Mouse (Mus musculus): ENCODE data around the gene Mdm4. TPM values are rescaled to one million over a fixed set of nuclear protein-coding genes. Genes with fewer than 3 reads are reported as not detected.

Mdm4 gene
- polyA plus RNA-seq, 1 experiment from 2014 or later: 33.3 TPM

- no peak overlapping the region for H3K27ac ChIP-seq
- H3K9me3 ChIP-seq: no peaks in the 10 kb centered on the region
- H3K9ac ChIP-seq: no peak overlapping the region
- H3K27me3 ChIP-seq (replicated peaks): no peaks in the 10 kb centered on the region
- no peak overlapping the region for H3K4me2 ChIP-seq
- H3K36me3 ChIP-seq: no peaks in the 10 kb centered on the region
- no peak for ATAC-seq (ENCODE audit: insufficient read depth, low FRiP score, low read depth)
- WGBS: 27% methylated on average over 6 of the region's 6 CpGs
- H3K4me3 ChIP-seq (replicated peaks): no peak overlapping the region
- no peaks in the 10 kb centered on the region for H3K4me1 ChIP-seq
Observed at GRCm38 (mm10) chr1:132968659-132969058, 61.7 kb downstream of the Mdm4 start.

DNA sequence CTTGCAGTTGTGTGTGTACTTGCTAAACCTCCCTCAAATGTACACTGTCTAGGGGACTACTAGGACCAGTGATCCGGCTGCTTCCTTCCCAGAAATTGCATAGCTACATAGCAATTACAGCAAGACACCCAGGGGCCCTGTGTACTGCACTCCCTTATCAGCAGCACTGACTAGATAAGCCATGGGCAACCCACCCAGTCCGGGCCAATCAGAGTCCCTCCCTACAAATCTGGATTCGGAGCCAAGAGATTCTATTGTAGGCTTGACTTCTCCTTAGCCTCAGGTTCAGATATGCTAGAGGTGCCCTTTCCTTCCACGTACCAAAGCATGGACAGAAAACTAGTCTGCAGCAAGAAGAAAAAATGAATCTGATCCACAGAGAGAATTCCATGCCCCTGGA lies 65.7 kb downstream of the Mdm4 start:
- Histone ChIP-seq H3K4me3 (replicated peaks) (no peak overlapping the region), H3K4me2 (no peak overlapping the region), H3K4me1 (no peaks in the 10 kb centered on the region), H3K9ac (no peak overlapping the region), H3K36me3 (no peaks in the 10 kb centered on the region), H3K27me3 (replicated peaks) (no peaks in the 10 kb centered on the region), H3K9me3 (no peaks in the 10 kb centered on the region), H3K27ac (no peak overlapping the region)
- 65% methylated on average over 4 of the region's 4 CpGs for WGBS
- ATAC-seq (ENCODE audit: insufficient read depth, low FRiP score, low read depth): no peak

- no peaks in the 10 kb centered on the region for H3K9me3 ChIP-seq
- no peak for ATAC-seq (ENCODE audit: insufficient read depth, low FRiP score, low read depth)
- no peaks in the 10 kb centered on the region for H3K4me1 ChIP-seq
- H3K36me3 ChIP-seq: no peaks in the 10 kb centered on the region
- no peaks in the 10 kb centered on the region for H3K27me3 ChIP-seq (replicated peaks)
- WGBS: 77% methylated on average over 2 of the region's 2 CpGs
- no peak overlapping the region for H3K27ac ChIP-seq
- H3K4me2 ChIP-seq: no peak overlapping the region
- H3K9ac ChIP-seq: no peak overlapping the region
- no peak overlapping the region for H3K4me3 ChIP-seq (replicated peaks)
Observed at GRCm38 (mm10) chr1:132964106-132964505, 66.3 kb downstream of the Mdm4 start.

GRCm38 (mm10) chr1:132961751-132962150 lies 68.6 kb downstream of the Mdm4 start:
- ATAC-seq (ENCODE audit: insufficient read depth, low FRiP score, low read depth): no peak
- no peaks in the 10 kb centered on the region for H3K27me3 ChIP-seq (replicated peaks)
- no peak overlapping the region for H3K4me2 ChIP-seq
- no peak overlapping the region for H3K27ac ChIP-seq
- no peak overlapping the region for H3K4me3 ChIP-seq (replicated peaks)
- H3K9me3 ChIP-seq: no peaks in the 10 kb centered on the region
- H3K36me3 ChIP-seq: no peaks in the 10 kb centered on the region
- 86% methylated on average over 3 of the region's 3 CpGs for WGBS
- H3K9ac ChIP-seq: no peak overlapping the region
- H3K4me1 ChIP-seq: no peaks in the 10 kb centered on the region

DNA sequence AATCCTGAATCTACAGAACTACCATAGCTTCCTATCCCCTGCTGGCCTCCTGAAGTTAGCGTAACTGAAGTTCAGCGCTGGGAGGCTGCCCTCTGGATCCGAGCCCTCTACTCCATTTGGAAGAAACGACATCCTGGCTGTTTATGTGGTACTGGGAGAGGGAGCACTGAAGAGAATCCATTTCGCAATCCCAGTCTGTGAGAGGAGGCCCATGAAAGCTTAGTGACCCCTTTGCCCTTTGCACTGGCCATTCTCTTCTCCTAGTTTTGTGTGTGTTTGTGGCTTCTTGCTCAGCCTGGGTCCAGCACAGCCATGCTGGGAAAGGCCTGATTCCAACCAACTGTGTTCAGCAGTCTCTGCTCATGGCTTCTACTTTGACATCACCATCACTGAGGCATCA lies 73.6 kb downstream of the Mdm4 start:
- H3K27me3 ChIP-seq (replicated peaks): no peaks in the 10 kb centered on the region
- H3K4me1 ChIP-seq: no peaks in the 10 kb centered on the region
- no peaks in the 10 kb centered on the region for H3K9me3 ChIP-seq
- no peaks in the 10 kb centered on the region for H3K36me3 ChIP-seq
- no peak overlapping the region for H3K4me3 ChIP-seq (replicated peaks)
- no peak overlapping the region for H3K4me2 ChIP-seq
- H3K9ac ChIP-seq: no peak overlapping the region
- WGBS: 80% methylated on average over 5 of the region's 5 CpGs
- ATAC-seq (ENCODE audit: insufficient read depth, low FRiP score, low read depth): no peak; the same call in 1 of the 2 replicates
- H3K27ac ChIP-seq: no peak overlapping the region

- WGBS: 54% methylated on average over 7 of the region's 7 CpGs
- no peak overlapping the region for H3K9ac ChIP-seq
- ATAC-seq (ENCODE audit: insufficient read depth, low FRiP score, low read depth): no peak
- no peaks in the 10 kb centered on the region for H3K4me1 ChIP-seq
- H3K36me3 ChIP-seq: no peaks in the 10 kb centered on the region
- H3K27ac ChIP-seq: no peak overlapping the region
- no peaks in the 10 kb centered on the region for H3K9me3 ChIP-seq
- no peak overlapping the region for H3K4me3 ChIP-seq (replicated peaks)
- no peaks in the 10 kb centered on the region for H3K27me3 ChIP-seq (replicated peaks)
- H3K4me2 ChIP-seq: no peak overlapping the region
Observed at GRCm38 (mm10) chr1:132947811-132948210, 82.5 kb downstream of the Mdm4 start.

- no peak overlapping the region for H3K4me3 ChIP-seq (replicated peaks)
- no peaks in the 10 kb centered on the region for H3K4me1 ChIP-seq
- no peak for ATAC-seq (ENCODE audit: insufficient read depth, low FRiP score, low read depth)
- no peaks in the 10 kb centered on the region for H3K36me3 ChIP-seq
- H3K9me3 ChIP-seq: no peaks in the 10 kb centered on the region
- WGBS: 56% methylated on average over 8 of the region's 8 CpGs
- no peak overlapping the region for H3K9ac ChIP-seq
- H3K27me3 ChIP-seq (replicated peaks): no peaks in the 10 kb centered on the region
- no peak overlapping the region for H3K4me2 ChIP-seq
- no peak overlapping the region for H3K27ac ChIP-seq
Observed at GRCm38 (mm10) chr1:132945826-132946225, 84.5 kb downstream of the Mdm4 start.

- ATAC-seq (ENCODE audit: insufficient read depth, low FRiP score, low read depth): no peak
- no peak overlapping the region for H3K4me3 ChIP-seq (replicated peaks)
Observed at GRCm38 (mm10) chr1:132938975-132939374, 91.4 kb downstream of the Mdm4 start.

DNA sequence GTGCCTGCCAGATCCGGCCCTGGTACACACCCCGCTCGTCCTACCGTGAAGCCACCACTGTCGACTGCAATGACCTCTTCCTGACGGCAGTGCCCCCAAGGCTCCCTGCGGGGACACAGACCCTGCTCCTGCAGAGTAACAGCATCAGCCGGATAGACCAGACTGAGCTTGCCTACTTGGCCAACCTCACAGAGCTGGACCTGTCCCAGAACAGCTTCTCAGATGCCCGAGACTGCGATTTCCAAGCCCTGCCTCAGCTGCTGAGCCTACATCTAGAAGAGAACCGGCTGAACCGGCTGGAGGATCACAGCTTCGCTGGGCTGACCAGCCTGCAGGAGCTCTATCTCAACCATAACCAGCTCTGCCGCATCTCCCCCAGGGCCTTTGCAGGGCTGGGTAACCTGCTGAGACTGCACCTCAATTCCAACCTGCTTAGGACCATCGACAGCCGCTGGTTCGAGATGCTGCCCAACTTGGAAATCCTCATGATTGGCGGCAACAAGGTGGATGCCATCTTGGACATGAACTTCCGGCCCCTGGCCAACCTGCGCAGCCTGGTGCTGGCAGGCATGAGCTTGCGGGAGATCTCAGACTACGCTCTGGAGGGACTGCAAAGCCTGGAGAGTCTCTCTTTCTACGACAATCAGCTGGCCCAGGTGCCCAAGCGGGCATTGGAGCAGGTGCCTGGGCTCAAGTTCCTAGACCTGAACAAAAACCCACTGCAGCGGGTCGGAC lies 92.9 kb downstream of the Mdm4 start:
- Histone ChIP-seq H3K4me3 (replicated peaks) (no peak overlapping the region), H3K36me3 (no peaks in the 10 kb centered on the region), H3K9ac (no peak overlapping the region), H3K4me1 (no peaks in the 10 kb centered on the region), H3K27ac (no peak overlapping the region), H3K27me3 (replicated peaks) (0 out of 2 replicates have a peak, but pooled peaks cover 3% of the 10 kb centered on the region), H3K9me3 (no peaks in the 10 kb centered on the region), H3K4me2 (no peak overlapping the region)
- ATAC-seq (ENCODE audit: insufficient read depth, low FRiP score, low read depth): no peak
- 83% methylated on average over 26 of the region's 26 CpGs for WGBS

More at GRCm38 (mm10) chr1:132938975-132939374, 91.4 kb downstream of the Mdm4 start:
- Histone ChIP-seq H3K27me3 (replicated peaks) (0 out of 2 replicates have a peak, but pooled peaks cover 3% of the 10 kb centered on the region), H3K4me2 (no peak overlapping the region), H3K36me3 (no peaks in the 10 kb centered on the region), H3K27ac (no peak overlapping the region), H3K9me3 (no peaks in the 10 kb centered on the region), H3K9ac (no peak overlapping the region), H3K4me1 (no peaks in the 10 kb centered on the region)
- WGBS: 75% methylated on average over 8 of the region's 8 CpGs

- Histone ChIP-seq H3K4me1 (no peaks in the 10 kb centered on the region), H3K36me3 (no peaks in the 10 kb centered on the region), H3K27me3 (replicated peaks) (0 out of 2 replicates have a peak, but pooled peaks cover 3% of the 10 kb centered on the region), H3K9me3 (no peaks in the 10 kb centered on the region), H3K4me2 (no peak overlapping the region), H3K4me3 (replicated peaks) (no peak overlapping the region), H3K27ac (no peak overlapping the region), H3K9ac (no peak overlapping the region)
- WGBS: 28% methylated on average over 7 of the region's 7 CpGs
- no peak; the same call in 1 of the 2 replicates for ATAC-seq (ENCODE audit: insufficient read depth, low FRiP score, low read depth)
Observed at GRCm38 (mm10) chr1:132934856-132935255, 95.5 kb downstream of the Mdm4 start.

GRCm38 (mm10) chr1:132932421-132932820 lies 97.9 kb downstream of the Mdm4 start:
- 57% methylated on average over 2 of the region's 2 CpGs for WGBS
- no peak for ATAC-seq (ENCODE audit: insufficient read depth, low FRiP score, low read depth)
- no peak overlapping the region for H3K4me2 ChIP-seq
- no peak overlapping the region for H3K9ac ChIP-seq
- no peak overlapping the region for H3K27ac ChIP-seq
- no peaks in the 10 kb centered on the region for H3K4me1 ChIP-seq
- H3K4me3 ChIP-seq (replicated peaks): no peak overlapping the region
- H3K9me3 ChIP-seq: no peaks in the 10 kb centered on the region
- no peaks in the 10 kb centered on the region for H3K36me3 ChIP-seq
- 0 out of 2 replicates have a peak, but pooled peaks cover 3% of the 10 kb centered on the region for H3K27me3 ChIP-seq (replicated peaks)

- no peaks in the 10 kb centered on the region for H3K27me3 ChIP-seq (replicated peaks)
- H3K4me2 ChIP-seq: no peak overlapping the region
- H3K4me1 ChIP-seq: no peaks in the 10 kb centered on the region
- no peak overlapping the region for H3K9ac ChIP-seq
- no peaks in the 10 kb centered on the region for H3K36me3 ChIP-seq
- H3K9me3 ChIP-seq: no peaks in the 10 kb centered on the region
- no peak overlapping the region for H3K4me3 ChIP-seq (replicated peaks)
- ATAC-seq (ENCODE audit: insufficient read depth, low FRiP score, low read depth): no peak
- WGBS: 73% methylated on average over 4 of the region's 4 CpGs
- no peak overlapping the region for H3K27ac ChIP-seq
Observed at GRCm38 (mm10) chr1:132930291-132930690, 100.1 kb downstream of the Mdm4 start.

GRCm38 (mm10) chr1:132928907-132929250 lies 101.5 kb downstream of the Mdm4 start:
- Histone ChIP-seq H3K27me3 (replicated peaks) (no peaks in the 10 kb centered on the region), H3K9ac (no peak overlapping the region), H3K27ac (no peak overlapping the region), H3K4me1 (no peaks in the 10 kb centered on the region), H3K4me2 (no peak overlapping the region), H3K4me3 (replicated peaks) (no peak overlapping the region), H3K36me3 (no peaks in the 10 kb centered on the region), H3K9me3 (no peaks in the 10 kb centered on the region)
- WGBS: 58% methylated on average over 3 of the region's 3 CpGs
- no peak for ATAC-seq (ENCODE audit: insufficient read depth, low FRiP score, low read depth)
